Mouse (Mus musculus): ENCODE results near the gene Chrdl1. TPM values are rescaled to one million over a fixed set of nuclear protein-coding genes. Genes with fewer than 3 reads are reported as not detected.

Gene Chrdl1
- 5.5 and 5.6 TPM in 2 replicates for polyA plus RNA-seq (2016; fragmentation: Nextera tagmentation; extraction: Ambion mirVana)

DNA sequence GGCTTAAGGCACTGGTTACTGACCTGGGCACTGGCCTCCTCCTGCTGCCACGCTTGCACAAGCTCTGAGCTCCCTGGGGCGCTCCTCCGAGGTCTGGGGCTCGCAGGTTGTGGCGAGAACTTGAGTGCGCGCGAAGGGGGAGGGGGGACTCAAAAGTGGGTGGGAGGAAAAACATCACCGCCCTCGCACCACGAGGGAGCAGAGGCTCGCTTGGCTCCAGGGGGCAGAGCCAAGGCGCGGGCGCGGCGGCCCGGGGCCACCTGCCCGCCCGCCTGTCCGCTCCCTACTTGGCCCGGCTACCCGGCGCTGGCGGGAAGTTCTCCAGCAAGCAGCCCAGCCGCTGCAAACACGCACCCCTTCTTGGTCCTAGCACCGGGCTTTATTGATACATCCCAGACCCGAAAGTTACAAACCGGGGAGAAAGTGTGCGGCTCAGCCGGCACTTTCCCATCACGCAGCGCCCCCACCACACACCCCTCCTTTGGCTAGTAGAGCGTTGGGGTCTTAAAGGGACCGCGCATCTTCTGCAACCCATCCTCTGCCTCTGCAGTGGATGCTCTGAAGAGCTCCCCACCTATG, at the start of gene Chrdl1:
Gene Chrdl1, minus strand, starts transcription at position 472 of the 579 bp plus-strand sequence.
- WGBS: 11% methylated on average over 37 of the region's 37 CpGs
- Histone ChIP-seq H3K9me3 (no peaks in the 10 kb centered on the region), H3K27me3 (ENCODE audit: poor library complexity, severe bottlenecking) (peaks cover 91% of the 10 kb centered on the region), H3K4me3 (peak within 1 kb of the TSS; percentile 59), H3K4me1 (peaks cover 4% of the 10 kb centered on the region; the same call in 1 of the 2 replicates), H3K36me3 (replicated peaks) (no peaks in the 10 kb centered on the region), H3K27ac (peak within 1 kb of the TSS; percentile 75)
- DNase-seq (ENCODE audit: extremely low spot score, low spot score): peak; percentile 17

DNA sequence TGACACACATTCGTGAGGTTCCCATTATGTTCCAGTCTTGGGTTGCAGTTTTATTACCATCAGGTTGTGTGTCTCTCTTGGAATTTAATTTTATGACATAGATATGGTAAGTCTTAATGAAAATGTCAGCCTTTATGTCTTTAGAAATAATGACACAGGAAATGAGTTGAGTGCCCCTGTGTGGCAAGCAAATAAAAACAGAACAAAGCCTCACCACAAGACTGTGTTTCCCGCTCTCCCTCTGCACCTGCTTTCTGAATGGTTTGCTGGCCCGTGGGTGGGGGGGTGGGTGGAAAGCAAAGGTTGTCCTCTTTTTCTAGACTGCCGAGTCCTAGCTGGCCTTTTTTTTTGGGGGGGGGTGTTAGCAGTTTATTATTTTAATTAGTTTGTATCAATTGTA, 48.6 kb upstream of the Chrdl1 start:
- WGBS: 52% methylated on average over 4 of the region's 4 CpGs
- H3K9me3 ChIP-seq: no peaks in the 10 kb centered on the region
- H3K27ac ChIP-seq: no peak overlapping the region; the same call in 1 of the 2 replicates
- no peak overlapping the region for H3K4me3 ChIP-seq
- no peak for DNase-seq (ENCODE audit: extremely low spot score, low spot score)
- H3K27me3 ChIP-seq (ENCODE audit: poor library complexity, severe bottlenecking): peaks cover 69% of the 10 kb centered on the region
- H3K4me1 ChIP-seq: peaks cover 6% of the 10 kb centered on the region; the same call in 1 of the 2 replicates
- no peaks in the 10 kb centered on the region for H3K36me3 ChIP-seq (replicated peaks)

DNA sequence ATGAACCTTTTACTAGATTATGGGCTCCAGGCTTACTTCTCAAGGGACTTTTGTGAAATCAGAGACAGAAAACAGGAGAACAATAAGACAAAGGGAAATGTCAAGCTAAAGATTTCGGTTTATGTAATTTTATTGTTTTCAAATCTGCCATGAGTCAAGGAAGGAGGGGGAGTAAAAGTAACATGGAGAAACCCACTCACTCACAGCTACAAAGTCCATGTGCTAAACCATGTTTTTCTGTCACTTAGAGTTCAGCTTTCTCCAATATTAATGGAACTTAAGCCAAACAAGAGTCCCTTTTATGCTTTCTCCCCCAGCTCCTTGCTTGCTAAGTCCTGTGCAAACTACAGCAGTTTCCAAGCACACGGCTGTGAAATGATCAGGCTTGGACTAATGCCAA, 10.5 kb upstream of the Chrdl1 start:
- Histone ChIP-seq H3K27me3 (ENCODE audit: poor library complexity, severe bottlenecking) (peaks cover 90% of the 10 kb centered on the region), H3K27ac (no peak overlapping the region)

DNA sequence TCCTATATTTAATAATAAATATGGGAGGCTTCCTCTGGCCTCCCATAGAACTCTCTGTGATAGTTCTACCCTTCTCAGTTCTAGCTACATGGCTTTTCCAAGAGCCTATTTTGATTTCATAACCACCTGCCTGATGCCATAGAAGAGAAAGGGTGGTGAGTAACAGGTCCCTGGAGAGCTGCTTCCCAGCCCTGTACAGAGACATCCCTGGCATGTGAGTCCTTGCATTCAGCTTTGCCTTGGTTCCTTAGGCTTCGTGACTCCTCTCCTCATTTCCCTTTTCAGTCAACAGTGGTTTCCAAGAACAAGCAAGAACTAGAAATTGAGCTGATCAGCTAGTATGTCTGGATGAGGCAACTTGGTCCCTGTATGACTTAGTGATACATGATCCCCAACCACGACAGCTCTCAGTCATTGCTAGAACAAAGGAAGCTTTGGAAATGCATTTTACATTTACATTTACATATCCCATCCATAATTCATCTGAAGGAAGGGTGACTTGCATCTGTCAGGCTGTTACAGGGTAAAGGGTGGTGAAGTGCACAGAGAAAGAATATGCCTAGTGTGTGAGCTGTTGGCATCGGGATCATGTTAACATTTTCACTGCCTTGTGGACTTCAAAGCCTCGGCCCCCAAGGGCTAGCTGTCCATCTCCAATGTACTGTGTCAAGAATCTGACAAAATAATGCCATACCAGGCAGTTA, 27.7 kb downstream of the Chrdl1 start:
- H3K4me3 ChIP-seq: no peak overlapping the region
- H3K27ac ChIP-seq: no peak overlapping the region
- H3K36me3 ChIP-seq (replicated peaks): no peaks in the 10 kb centered on the region
- H3K9me3 ChIP-seq: no peaks in the 10 kb centered on the region
- DNase-seq (ENCODE audit: extremely low spot score, low spot score): no peak
- 82% methylated on average over 4 of the region's 4 CpGs for WGBS
- H3K4me1 ChIP-seq: no peaks in the 10 kb centered on the region
- peaks cover 8% of the 10 kb centered on the region for H3K27me3 ChIP-seq (ENCODE audit: poor library complexity, severe bottlenecking)

More for the DNA sequence above, 10.5 kb upstream of the Chrdl1 start:
- no peaks in the 10 kb centered on the region for H3K9me3 ChIP-seq
- DNase-seq (ENCODE audit: extremely low spot score, low spot score): no peak
- no peaks in the 10 kb centered on the region for H3K4me1 ChIP-seq
- H3K4me3 ChIP-seq: no peak overlapping the region
- WGBS: 86% methylated on average over 2 of the region's 2 CpGs
- no peaks in the 10 kb centered on the region for H3K36me3 ChIP-seq (replicated peaks)

DNA sequence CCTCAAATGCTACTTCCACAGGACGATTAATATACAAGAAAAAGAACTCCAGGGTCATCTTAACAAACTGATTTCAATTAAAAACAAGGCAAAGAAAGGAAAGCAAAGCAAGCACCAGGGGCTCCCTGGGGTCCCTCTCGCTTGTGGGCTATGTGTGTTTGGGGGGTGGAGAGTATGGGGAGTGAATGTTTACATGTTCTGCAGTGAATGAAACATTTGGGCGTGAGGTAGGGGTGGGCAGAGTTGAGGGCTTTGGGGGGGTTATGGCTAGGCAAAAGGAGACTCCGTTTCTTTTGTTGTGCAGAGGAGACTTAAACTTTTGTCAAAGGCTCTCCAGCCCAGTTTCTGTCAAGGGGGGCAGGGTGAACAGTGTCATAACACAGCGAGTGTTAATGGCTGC, 46.8 kb downstream of the Chrdl1 start:
- Histone ChIP-seq H3K27me3 (ENCODE audit: poor library complexity, severe bottlenecking) (peaks cover 99% of the 10 kb centered on the region), H3K27ac (no peak overlapping the region), H3K36me3 (replicated peaks) (no peaks in the 10 kb centered on the region), H3K9me3 (no peaks in the 10 kb centered on the region), H3K4me3 (no peak overlapping the region), H3K4me1 (peaks cover 20% of the 10 kb centered on the region)
- WGBS: 36% methylated on average over 5 of the region's 5 CpGs
- no peak for DNase-seq (ENCODE audit: extremely low spot score, low spot score)

DNA sequence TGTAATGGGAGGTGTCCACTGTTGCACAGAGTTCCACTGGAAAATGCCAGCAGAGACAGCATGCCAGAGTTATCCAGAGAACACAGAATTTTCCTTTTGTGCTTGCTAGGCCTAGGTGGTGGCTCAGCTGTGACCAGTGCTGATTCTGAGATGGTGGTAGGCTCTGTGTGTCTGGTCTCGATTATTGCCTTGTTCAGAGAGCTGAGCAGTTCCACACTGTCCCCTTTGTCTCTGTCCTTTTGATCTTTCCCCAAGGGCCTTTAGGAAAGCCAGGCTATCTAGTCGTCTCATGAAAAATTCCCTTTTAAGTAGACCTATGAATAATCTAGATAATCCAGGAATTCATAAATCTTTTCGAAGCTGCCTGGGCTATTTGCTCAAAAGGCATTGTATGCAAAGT, 47.3 kb downstream of the Chrdl1 start:
- H3K36me3 ChIP-seq (replicated peaks): no peaks in the 10 kb centered on the region
- no peak overlapping the region for H3K4me3 ChIP-seq
- H3K27me3 ChIP-seq (ENCODE audit: poor library complexity, severe bottlenecking): peaks cover 97% of the 10 kb centered on the region
- H3K4me1 ChIP-seq: peaks cover 20% of the 10 kb centered on the region
- no peaks in the 10 kb centered on the region for H3K9me3 ChIP-seq
- no peak overlapping the region for H3K27ac ChIP-seq
- 52% methylated on average over 3 of the region's 3 CpGs for WGBS
- no peak for DNase-seq (ENCODE audit: extremely low spot score, low spot score)

DNA sequence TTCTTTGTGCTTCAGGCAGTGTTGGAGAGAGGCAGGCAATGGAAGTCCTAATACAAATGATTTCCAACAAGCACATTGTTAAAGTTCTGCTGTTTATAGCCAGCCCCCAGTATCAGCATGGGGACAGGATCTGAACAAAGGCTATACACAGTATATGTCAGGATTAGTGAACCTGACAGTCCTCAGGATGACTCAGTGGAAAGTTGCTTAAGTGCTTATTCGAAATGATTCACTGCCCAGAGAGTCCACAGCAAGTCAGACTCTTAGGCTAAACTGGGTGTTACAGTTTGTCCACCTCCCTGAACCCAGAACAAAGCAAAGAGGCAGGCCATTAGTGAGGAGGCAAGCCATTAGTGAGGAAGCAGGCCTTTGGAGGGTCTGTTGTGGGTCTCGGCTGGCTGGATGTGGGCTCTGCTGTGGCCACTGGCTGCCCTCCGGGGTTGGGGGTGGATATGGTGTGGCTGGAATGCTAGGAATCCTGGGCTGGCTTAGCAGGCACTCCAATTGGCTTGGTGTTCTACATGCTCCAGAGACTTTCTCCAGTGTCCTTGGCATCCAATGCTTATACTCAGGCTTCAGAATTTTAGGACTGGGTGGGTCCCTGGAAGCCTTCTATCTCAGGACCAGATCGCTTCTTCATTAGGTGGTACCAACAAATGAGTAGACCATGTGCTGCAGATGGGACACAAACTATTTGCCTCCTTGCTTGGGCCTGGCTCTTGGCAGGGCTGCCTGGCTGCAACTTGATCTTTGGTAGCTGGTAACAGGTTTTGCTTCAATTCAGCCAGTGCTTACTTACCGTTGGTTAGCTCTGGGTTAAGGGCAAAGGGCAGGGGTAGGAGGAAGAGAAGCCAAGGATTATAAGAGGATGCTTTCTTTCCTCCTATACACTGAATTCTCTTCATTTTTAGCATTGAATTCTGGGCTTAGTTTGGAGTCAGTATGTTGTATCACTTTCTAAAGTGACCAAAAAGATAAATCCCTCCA, 49.3 kb downstream of the Chrdl1 start:
- Histone ChIP-seq H3K27me3 (ENCODE audit: poor library complexity, severe bottlenecking) (peaks cover 97% of the 10 kb centered on the region), H3K4me3 (no peak overlapping the region), H3K27ac (no peak overlapping the region), H3K36me3 (replicated peaks) (no peaks in the 10 kb centered on the region), H3K9me3 (no peaks in the 10 kb centered on the region), H3K4me1 (peaks cover 20% of the 10 kb centered on the region)
- 52% methylated on average over 5 of the region's 5 CpGs for WGBS
- peak; percentile 16 for DNase-seq (ENCODE audit: extremely low spot score, low spot score)

DNA sequence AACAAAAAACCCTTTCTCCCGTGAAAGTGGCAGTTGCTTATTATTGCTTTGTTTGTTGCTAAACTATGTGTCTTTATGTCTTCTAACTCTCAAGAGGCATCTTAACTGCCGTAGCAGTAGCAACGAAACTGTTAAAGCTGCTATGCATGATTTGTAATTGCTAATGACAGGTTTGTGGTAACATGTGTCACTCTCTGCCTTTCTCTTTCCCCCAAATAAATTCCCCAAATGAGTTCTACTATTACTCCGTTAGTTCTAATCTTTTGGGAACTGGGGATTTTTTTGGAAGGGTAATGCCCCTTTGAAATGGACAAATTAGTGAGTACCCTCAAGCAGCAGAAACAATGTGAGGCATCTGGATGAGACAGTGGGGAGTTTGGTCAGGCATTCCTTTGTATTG, 55.9 kb downstream of the Chrdl1 start:
- peaks cover 96% of the 10 kb centered on the region for H3K27me3 ChIP-seq (ENCODE audit: poor library complexity, severe bottlenecking)

DNA sequence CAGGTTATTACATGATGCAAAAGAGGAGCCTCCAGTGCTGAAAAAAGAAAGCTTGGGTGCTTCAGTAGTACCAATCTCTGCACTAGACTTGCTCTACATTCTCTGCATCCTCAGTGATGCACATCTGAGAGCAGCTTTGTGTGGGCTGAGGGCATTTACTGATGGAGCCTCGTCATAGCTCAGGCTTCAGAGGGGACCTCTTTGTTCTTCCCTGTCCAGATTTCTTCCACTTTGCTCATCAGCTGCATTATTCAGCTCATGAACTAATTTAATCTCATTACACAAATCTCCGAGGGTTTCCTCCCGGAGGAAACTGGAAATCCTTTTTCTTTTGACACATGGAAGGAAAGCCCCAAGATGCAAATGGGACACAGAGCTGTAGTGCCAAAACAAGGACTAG, 56.5 kb downstream of the Chrdl1 start:
- DNase-seq (ENCODE audit: extremely low spot score, low spot score): no peak
- Histone ChIP-seq H3K36me3 (replicated peaks) (no peaks in the 10 kb centered on the region), H3K27ac (no peak overlapping the region), H3K27me3 (ENCODE audit: poor library complexity, severe bottlenecking) (peaks cover 93% of the 10 kb centered on the region), H3K9me3 (no peaks in the 10 kb centered on the region), H3K4me3 (no peak overlapping the region), H3K4me1 (peaks cover 8% of the 10 kb centered on the region; the same call in 1 of the 2 replicates)
- WGBS: 38% methylated on average over 3 of the region's 3 CpGs

More for the DNA sequence above, 55.9 kb downstream of the Chrdl1 start:
- Histone ChIP-seq H3K27ac (no peak overlapping the region), H3K4me1 (peaks cover 8% of the 10 kb centered on the region; the same call in 1 of the 2 replicates), H3K4me3 (no peak overlapping the region), H3K9me3 (no peaks in the 10 kb centered on the region), H3K36me3 (replicated peaks) (no peaks in the 10 kb centered on the region)
- WGBS: 25% methylated on average over 4 of the region's 4 CpGs
- DNase-seq (ENCODE audit: extremely low spot score, low spot score): no peak

DNA sequence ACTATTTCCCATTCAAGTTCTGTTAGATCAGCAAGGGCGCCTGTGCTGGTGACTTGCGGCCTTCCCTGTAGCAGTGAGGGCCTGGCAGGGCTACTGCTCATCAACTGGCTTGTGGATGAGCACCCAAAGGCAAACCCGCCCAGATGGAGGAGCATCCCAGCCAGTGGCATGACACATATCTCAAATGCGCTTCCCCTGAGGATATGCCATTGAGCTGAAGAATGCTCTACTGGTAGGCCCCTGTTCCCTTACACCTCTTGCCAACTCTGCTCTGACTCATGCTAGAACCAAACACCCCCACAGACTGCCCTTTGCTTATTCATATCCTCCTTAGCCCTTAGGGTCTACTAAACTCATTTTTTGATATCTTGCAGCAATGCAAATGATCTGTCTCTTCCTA, 57.4 kb downstream of the Chrdl1 start:
- no peak for DNase-seq (ENCODE audit: extremely low spot score, low spot score)
- Histone ChIP-seq H3K4me1 (peaks cover 8% of the 10 kb centered on the region; the same call in 1 of the 2 replicates), H3K27ac (no peak overlapping the region), H3K9me3 (no peaks in the 10 kb centered on the region), H3K4me3 (no peak overlapping the region), H3K36me3 (replicated peaks) (no peaks in the 10 kb centered on the region), H3K27me3 (ENCODE audit: poor library complexity, severe bottlenecking) (peaks cover 95% of the 10 kb centered on the region)
- WGBS: 92% methylated on average over 4 of the region's 4 CpGs

DNA sequence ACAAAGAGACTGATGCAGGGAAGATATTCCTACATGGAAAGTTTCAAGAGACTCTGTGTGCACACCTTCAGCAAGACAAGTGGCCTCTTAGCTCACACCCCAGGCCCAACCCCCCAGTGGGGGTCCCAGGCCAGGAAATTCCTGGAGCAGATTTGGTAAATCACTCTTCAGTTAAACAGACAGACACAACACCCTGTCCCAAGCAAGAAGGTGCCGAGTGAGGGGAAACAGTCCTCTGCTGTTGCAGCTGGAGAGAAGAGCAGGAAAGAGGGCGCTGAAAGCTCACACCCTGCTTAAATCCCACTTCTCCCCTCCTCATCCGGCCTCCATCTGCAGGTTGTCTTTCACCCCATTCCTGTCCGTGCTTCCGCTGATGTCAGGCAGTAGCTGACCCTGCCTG, 58.2 kb downstream of the Chrdl1 start:
- Histone ChIP-seq H3K4me3 (no peak overlapping the region), H3K36me3 (replicated peaks) (no peaks in the 10 kb centered on the region), H3K4me1 (peaks cover 8% of the 10 kb centered on the region; the same call in 1 of the 2 replicates), H3K9me3 (no peaks in the 10 kb centered on the region), H3K27ac (no peak overlapping the region), H3K27me3 (ENCODE audit: poor library complexity, severe bottlenecking) (peaks cover 95% of the 10 kb centered on the region)
- WGBS: 64% methylated on average over 5 of the region's 5 CpGs
- no peak for DNase-seq (ENCODE audit: extremely low spot score, low spot score)

DNA sequence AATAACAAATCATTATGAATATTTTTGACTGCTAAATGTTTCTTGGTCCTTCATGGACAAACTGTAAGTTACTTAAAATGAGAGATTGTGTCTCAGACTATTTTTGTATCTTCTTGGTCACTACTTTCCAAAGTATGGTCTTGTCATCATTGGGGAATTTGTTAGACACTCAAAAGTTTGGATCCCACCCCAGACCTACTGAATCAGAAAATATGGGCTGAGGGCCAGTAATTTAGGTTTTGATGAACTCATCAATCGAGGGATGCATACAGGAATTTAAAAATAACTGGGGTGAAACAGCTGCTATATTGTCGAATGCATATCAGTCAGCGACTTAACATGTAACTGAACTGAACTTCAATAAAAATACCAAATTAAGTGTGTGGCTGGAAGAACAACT, 80.9 kb downstream of the Chrdl1 start:
- Histone ChIP-seq H3K27ac (no peak overlapping the region), H3K4me1 (no peaks in the 10 kb centered on the region), H3K9me3 (no peaks in the 10 kb centered on the region), H3K27me3 (ENCODE audit: poor library complexity, severe bottlenecking) (peaks cover 56% of the 10 kb centered on the region), H3K4me3 (no peak overlapping the region), H3K36me3 (replicated peaks) (no peaks in the 10 kb centered on the region)
- DNase-seq (ENCODE audit: extremely low spot score, low spot score): no peak
- WGBS: 92% methylated on average over 3 of the region's 3 CpGs

Measured in forebrain, embryonic 10.5 days (tissue).